Mouse (Mus musculus) E14TG2a.4 (cell line): ENCODE data around the gene Tmem19.

Source experiments
- CTCF ChIP-seq: conservative IDR thresholded peaks from 2 replicates; pipeline ENCODE4 v1.5.1; 2014; ENCODE audit warnings: low read length
- NANOG ChIP-seq: IDR thresholded peaks from 2 replicates; pipeline ENCODE4 v1.6.1; 2014; ENCODE audit warnings: borderline replicate concordance, low read length, mixed read lengths

GRCm38 (mm10) chr10:115384221-115385017 is 22.1 kb upstream of the Tmem19 start, which contains the start of the genes Thap2 and Zfc3h1:
- TF ChIP-seq CTCF = 0 out of 2 replicates have a peak, but pooled peaks have one; percentile 8
- no peak for TF ChIP-seq NANOG
